Mouse (Mus musculus): ENCODE results near the gene AU040320.

DNA sequence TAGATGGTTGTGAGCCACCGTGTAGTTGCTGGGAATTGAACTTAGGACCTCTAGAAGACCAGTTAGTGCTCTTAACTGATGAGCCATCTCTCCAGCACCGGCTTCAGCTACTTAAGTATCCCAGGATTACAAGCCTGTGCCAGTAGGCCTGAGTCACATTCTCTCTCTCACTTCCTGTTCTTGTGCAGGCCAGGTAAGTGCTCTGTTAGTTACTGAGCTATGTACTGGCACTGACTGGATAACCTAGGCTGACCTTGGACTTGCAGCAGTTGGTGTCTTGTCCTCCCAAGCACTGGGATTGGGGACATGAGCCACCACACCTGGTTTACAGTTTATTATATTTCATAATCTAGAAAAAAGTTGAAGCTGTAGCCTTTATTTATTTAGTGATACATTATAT is 10.1 kb downstream of the AU040320 start:
- TF ChIP-seq CTCF (IDR thresholded peaks at IDR 0.05; ENCODE audit: low read depth) = no peak
- TF ChIP-seq EP300 (IDR thresholded peaks at IDR 0.05; ENCODE audit: low read depth) = no peak

Measured in liver, embryonic 14.5 days (tissue).